Mouse (Mus musculus) embryonic facial prominence, embryonic 12.5 days (tissue): Measurements from ENCODE around the gene Apol8. TPM values are rescaled to one million over a fixed set of nuclear protein-coding genes. Genes with fewer than 3 reads are reported as not detected.

Source experiments
- ATAC-seq: fragments of 200-750 bp; cut with Nextera tagmentation; 2 replicates; pipeline ENCODE4 v1.8.0; 2017; ENCODE audit not compliant: insufficient number of reproducible peaks, insufficient read depth, low FRiP score, low TSS enrichment
- H3K27ac ChIP-seq: fragments of 300-500 bp; sonication (generic); 2 replicates; pipeline ENCODE4 v1.5.1; 2016; ENCODE audit warnings: mild to moderate bottlenecking
- H3K27me3 ChIP-seq: fragments of 300-500 bp; sonication (generic); 2 replicates; pipeline ENCODE4 v1.6.1; 2016; ENCODE audit warnings: mild to moderate bottlenecking, moderate library complexity
- H3K36me3 ChIP-seq: fragments of 300-500 bp; sonication (generic); 2 replicates; pipeline ENCODE4 v1.6.1; 2016; ENCODE audit warnings: mild to moderate bottlenecking
- H3K4me1 ChIP-seq: fragments of 300-500 bp; sonication (generic); 2 replicates; pipeline ENCODE4 v1.6.1; 2016
- H3K4me2 ChIP-seq: fragments of 300-500 bp; sonication (generic); replicated peaks from 2 replicates; pipeline ENCODE4 v1.6.1; 2016; ENCODE audit warnings: mild to moderate bottlenecking, moderate library complexity
- H3K4me3 ChIP-seq: fragments of 300-500 bp; sonication (generic); 2 replicates; pipeline ENCODE4 v1.5.1; 2016; ENCODE audit warnings: mild to moderate bottlenecking
- H3K9ac ChIP-seq: fragments of 300-500 bp; sonication (generic); 2 replicates; pipeline ENCODE4 v1.6.1; 2016; ENCODE audit warnings: mild to moderate bottlenecking, moderate library complexity
- H3K9me3 ChIP-seq: fragments of 300-500 bp; sonication (generic); 2 replicates; pipeline ENCODE4 v1.6.1; 2016; ENCODE audit warnings: mild to moderate bottlenecking, moderate library complexity
- WGBS: fragments of 180-500 bp; shearing (Covaris S2); methylation state at CpG from one replicate; pipeline ENCODE4 v1.1.7; 2016; 5-methylcytosine and 5-hydroxymethylcytosine counted together
- polyA plus RNA-seq: library from polyadenylated mRNA; unstranded; fragments of >200 nt; fragmentation: Nextera tagmentation; extraction: Ambion mirVana; gene quantifications from 2 replicates; pipeline ENCODE4 v1.2.1, GENCODE M21; 2016

Apol8 gene
- 0.24 and 0.83 TPM in 2 replicates for polyA plus RNA-seq

- Histone ChIP-seq H3K27ac (no peak within 1 kb of the TSS), H3K36me3 (peaks cover 17% of the 10 kb centered on the region), H3K27me3 (no peaks in the 10 kb centered on the region), H3K9me3 (no peaks in the 10 kb centered on the region), H3K4me1 (no peaks in the 10 kb centered on the region), H3K4me3 (no peak within 1 kb of the TSS), H3K4me2 (no peak within 1 kb of the TSS), H3K9ac (no peak within 1 kb of the TSS)
- no peak for ATAC-seq
- WGBS = 11% methylated on average over 9 of the region's 9 CpGs
Observed at GRCm38 (mm10) chr15:77756848-77757247, at the start of gene Apol8. Apol8 (minus strand) TSS chr15:77757003.

- Histone ChIP-seq H3K4me1 (peaks cover 13% of the 10 kb centered on the region), H3K4me3 (no peak overlapping the region), H3K27me3 (no peaks in the 10 kb centered on the region), H3K9ac (no peak overlapping the region), H3K9me3 (no peaks in the 10 kb centered on the region), H3K27ac (no peak overlapping the region), H3K4me2 (no peak overlapping the region), H3K36me3 (peaks cover 59% of the 10 kb centered on the region)
- ATAC-seq = no peak
- WGBS = 87% methylated on average over 4 of the region's 4 CpGs
Observed at GRCm38 (mm10) chr15:77805657-77806056, 48.9 kb upstream of the Apol8 start.

DNA sequence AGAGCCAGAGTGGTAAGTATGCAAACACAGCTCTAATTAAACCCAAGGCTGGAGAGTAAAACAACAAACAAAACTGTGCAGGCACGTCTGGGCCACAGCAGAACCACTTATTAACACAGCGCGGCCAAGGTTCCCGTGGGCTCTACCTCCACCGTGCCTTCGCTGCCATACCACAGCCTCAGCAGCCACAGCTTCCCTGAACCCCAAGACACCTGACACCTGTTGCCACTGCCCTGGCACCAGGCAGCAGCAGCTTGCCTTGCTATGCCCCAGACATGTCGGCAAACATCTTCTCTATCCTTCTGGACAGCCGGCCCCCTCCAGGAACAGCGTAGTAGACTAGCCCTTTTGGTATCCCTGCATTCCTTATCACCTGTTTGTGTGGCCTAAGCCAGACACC is 48.1 kb upstream of the Apol8 start:
- peaks cover 56% of the 10 kb centered on the region for H3K36me3 ChIP-seq
- peak overlapping the region; percentile 54; the same call in 1 of the 2 replicates for H3K27ac ChIP-seq
- 55% methylated on average over 9 of the region's 9 CpGs for WGBS

GRCm38 (mm10) chr15:77804460-77804859 is 47.7 kb upstream of the Apol8 start:
- 82% methylated on average over 6 of the region's 6 CpGs for WGBS
- H3K4me3 ChIP-seq = no peak overlapping the region
- no peak overlapping the region for H3K4me2 ChIP-seq
- peaks cover 23% of the 10 kb centered on the region for H3K4me1 ChIP-seq
- no peak for ATAC-seq
- H3K9ac ChIP-seq = no peak overlapping the region
- H3K27ac ChIP-seq = 0 out of 2 replicates have a peak overlapping the region, but pooled peaks have one; percentile 54
- H3K27me3 ChIP-seq = no peaks in the 10 kb centered on the region
- peaks cover 56% of the 10 kb centered on the region for H3K36me3 ChIP-seq
- H3K9me3 ChIP-seq = no peaks in the 10 kb centered on the region

More for the DNA sequence above, 48.1 kb upstream of the Apol8 start:
- H3K4me1 ChIP-seq = peaks cover 18% of the 10 kb centered on the region
- H3K9me3 ChIP-seq = no peaks in the 10 kb centered on the region
- H3K4me3 ChIP-seq = no peak overlapping the region
- H3K27me3 ChIP-seq = no peaks in the 10 kb centered on the region
- no peak overlapping the region for H3K9ac ChIP-seq
- ATAC-seq = no peak
- no peak overlapping the region for H3K4me2 ChIP-seq

DNA sequence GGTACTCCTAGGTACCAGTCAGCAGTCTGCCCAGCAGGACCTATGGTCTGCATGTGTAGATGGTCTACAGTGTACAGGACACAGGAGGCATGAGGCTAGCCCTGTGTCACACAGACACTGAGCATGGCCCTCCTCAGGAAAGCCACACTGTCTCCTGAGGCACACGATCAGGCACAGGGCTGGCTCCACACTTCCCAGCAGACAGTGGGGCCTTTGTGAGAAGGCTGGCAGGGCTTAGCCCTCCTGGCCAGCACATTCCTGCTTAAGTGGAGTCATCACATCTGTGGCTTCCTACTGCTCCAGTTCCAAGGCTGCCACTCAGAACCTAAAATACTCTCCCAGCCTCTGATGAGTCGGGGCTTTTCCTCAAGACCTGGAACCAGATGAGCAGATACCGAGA is 46.9 kb upstream of the Apol8 start:
- peaks cover 52% of the 10 kb centered on the region for H3K36me3 ChIP-seq
- no peak overlapping the region for H3K4me2 ChIP-seq
- ATAC-seq = no peak
- H3K9me3 ChIP-seq = no peaks in the 10 kb centered on the region
- no peaks in the 10 kb centered on the region for H3K27me3 ChIP-seq
- WGBS = 38% methylated on average over 3 of the region's 3 CpGs
- H3K4me1 ChIP-seq = peaks cover 30% of the 10 kb centered on the region
- H3K9ac ChIP-seq = no peak overlapping the region
- peak overlapping the region; percentile 67 for H3K27ac ChIP-seq
- no peak overlapping the region for H3K4me3 ChIP-seq

DNA sequence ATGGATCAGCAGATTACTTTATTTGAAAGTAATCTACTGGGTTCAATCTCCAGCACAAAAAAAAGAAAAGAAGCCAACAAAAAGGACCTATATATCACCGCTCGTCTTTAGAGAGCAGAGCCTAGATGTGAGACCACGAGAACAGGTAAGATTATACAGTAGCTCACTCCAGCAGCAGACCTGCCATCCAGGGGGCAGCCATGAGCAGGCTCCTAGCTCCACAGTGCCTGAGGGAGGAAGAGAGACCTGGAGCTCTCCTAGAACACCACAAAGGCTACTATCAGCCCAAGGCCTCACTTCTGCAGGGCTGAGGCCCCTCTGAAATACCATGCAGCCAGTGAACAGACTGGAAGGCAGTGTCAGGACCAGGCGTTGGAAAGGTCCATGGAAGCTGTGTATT is 46.2 kb upstream of the Apol8 start:
- Histone ChIP-seq H3K27me3 (no peaks in the 10 kb centered on the region), H3K9me3 (no peaks in the 10 kb centered on the region), H3K36me3 (peaks cover 47% of the 10 kb centered on the region), H3K27ac (0 out of 2 replicates have a peak overlapping the region, but pooled peaks have one; percentile 67), H3K9ac (no peak overlapping the region), H3K4me3 (no peak overlapping the region), H3K4me2 (no peak overlapping the region), H3K4me1 (peaks cover 38% of the 10 kb centered on the region)
- WGBS = 84% methylated on average over 4 of the region's 4 CpGs
- ATAC-seq = no peak

DNA sequence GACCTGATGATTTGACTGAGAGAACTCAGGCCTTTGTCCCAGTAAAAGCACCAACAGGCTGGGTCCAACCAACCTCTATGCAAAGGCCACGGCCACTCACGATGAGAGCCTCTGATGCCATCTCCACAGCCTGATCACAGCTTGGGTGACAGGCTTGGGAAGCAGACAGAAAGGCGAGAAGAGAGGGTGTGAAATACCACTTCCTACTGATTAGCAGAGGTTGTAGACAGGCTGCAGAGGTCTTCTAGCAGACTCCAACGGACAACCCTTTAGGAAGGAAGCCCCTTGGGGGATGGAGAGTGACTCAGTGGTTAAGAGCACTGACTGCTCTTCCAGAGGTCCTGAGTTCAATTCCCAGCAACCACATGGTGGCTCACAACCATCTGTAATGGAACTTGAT is 44.4 kb upstream of the Apol8 start:
- no peak for ATAC-seq
- peaks cover 48% of the 10 kb centered on the region for H3K4me1 ChIP-seq
- H3K9me3 ChIP-seq = no peaks in the 10 kb centered on the region
- H3K4me2 ChIP-seq = no peak overlapping the region
- H3K27ac ChIP-seq = peak overlapping the region; percentile 67
- WGBS = 66% methylated on average over 4 of the region's 4 CpGs
- H3K4me3 ChIP-seq = no peak overlapping the region
- no peak overlapping the region for H3K9ac ChIP-seq
- peaks cover 42% of the 10 kb centered on the region for H3K36me3 ChIP-seq
- H3K27me3 ChIP-seq = no peaks in the 10 kb centered on the region

GRCm38 (mm10) chr15:77800511-77800910 is 43.7 kb upstream of the Apol8 start:
- peaks cover 49% of the 10 kb centered on the region for H3K36me3 ChIP-seq
- H3K4me2 ChIP-seq = no peak overlapping the region
- H3K27ac ChIP-seq = peak overlapping the region; percentile 67
- no peak for ATAC-seq
- no peak overlapping the region for H3K9ac ChIP-seq
- H3K4me1 ChIP-seq = peaks cover 48% of the 10 kb centered on the region
- no peaks in the 10 kb centered on the region for H3K27me3 ChIP-seq
- H3K4me3 ChIP-seq = no peak overlapping the region
- no peaks in the 10 kb centered on the region for H3K9me3 ChIP-seq

- no peak overlapping the region; the same call in 1 of the 2 replicates for H3K9ac ChIP-seq
- WGBS = 82% methylated on average over 8 of the region's 8 CpGs
- no peaks in the 10 kb centered on the region for H3K27me3 ChIP-seq
- peak overlapping the region; percentile 97 for H3K27ac ChIP-seq
- H3K4me3 ChIP-seq = no peak overlapping the region
- H3K4me1 ChIP-seq = peaks cover 45% of the 10 kb centered on the region
- H3K9me3 ChIP-seq = no peaks in the 10 kb centered on the region
- peaks cover 52% of the 10 kb centered on the region for H3K36me3 ChIP-seq
- no peak for ATAC-seq
- H3K4me2 ChIP-seq = no peak overlapping the region
Observed at GRCm38 (mm10) chr15:77799491-77800474, 43.0 kb upstream of the Apol8 start.

- WGBS = 10% methylated on average over 14 of the region's 14 CpGs
- Histone ChIP-seq H3K27me3 (no peaks in the 10 kb centered on the region), H3K27ac (peak overlapping the region; percentile 97), H3K4me2 (peak overlapping the region; percentile 13), H3K9ac (peak overlapping the region; percentile 15), H3K36me3 (peaks cover 53% of the 10 kb centered on the region), H3K9me3 (no peaks in the 10 kb centered on the region), H3K4me1 (peaks cover 44% of the 10 kb centered on the region), H3K4me3 (no peak overlapping the region)
- peak; percentile 78 for ATAC-seq
Observed at GRCm38 (mm10) chr15:77798664-77799490, 42.1 kb upstream of the Apol8 start.

GRCm38 (mm10) chr15:77797609-77798411 is 41.0 kb upstream of the Apol8 start:
- Histone ChIP-seq H3K27me3 (no peaks in the 10 kb centered on the region), H3K27ac (peak overlapping the region; percentile 97), H3K9me3 (no peaks in the 10 kb centered on the region), H3K36me3 (peaks cover 53% of the 10 kb centered on the region), H3K4me1 (peaks cover 38% of the 10 kb centered on the region), H3K4me2 (no peak overlapping the region), H3K9ac (peak overlapping the region; percentile 9; the same call in 1 of the 2 replicates), H3K4me3 (no peak overlapping the region)
- WGBS = 79% methylated on average over 14 of the region's 14 CpGs
- ATAC-seq = no peak
